Mouse (Mus musculus) kidney, embryonic 16.5 days (tissue): ENCODE data around the gene Shc4. TPM values are rescaled to one million over a fixed set of nuclear protein-coding genes. Genes with fewer than 3 reads are reported as not detected.
A peak's percentile ranks its signal among the peaks of the same experiment; 100 is the strongest.

Source experiments
- ATAC-seq: fragments of 200-750 bp; cut with Nextera tagmentation; 2 replicates; pipeline ENCODE4 v1.8.0; 2017; ENCODE audit warnings: moderate TSS enrichment; ENCODE audit not compliant: low FRiP score, low TSS enrichment
- H3K27ac ChIP-seq: fragments of 300-500 bp; sonication (generic); 2 replicates; pipeline ENCODE4 v1.5.1; 2014; ENCODE audit warnings: low read length
- H3K27me3 ChIP-seq: fragments of 300-500 bp; sonication (generic); 2 replicates; pipeline ENCODE4 v1.6.1; 2014; ENCODE audit warnings: low read length, control low read depth, mixed read lengths; ENCODE audit not compliant: insufficient read depth
- H3K36me3 ChIP-seq: fragments of 300-500 bp; sonication (generic); 2 replicates; pipeline ENCODE4 v1.6.1; 2014; ENCODE audit warnings: low read length, control low read depth, mixed read lengths; ENCODE audit not compliant: insufficient read depth
- H3K4me1 ChIP-seq: fragments of 300-500 bp; sonication (generic); 2 replicates; pipeline ENCODE4 v1.6.1; 2014; ENCODE audit warnings: low read length, control low read depth, mixed read lengths; ENCODE audit not compliant: insufficient read depth
- H3K4me2 ChIP-seq: fragments of 300-500 bp; sonication (generic); replicated peaks from 2 replicates; pipeline ENCODE4 v1.6.1; 2014; ENCODE audit warnings: low read depth, low read length
- H3K4me3 ChIP-seq: fragments of 300-500 bp; sonication (generic); 2 replicates; pipeline ENCODE4 v1.5.1; 2014; ENCODE audit warnings: mild to moderate bottlenecking, low read length
- H3K9ac ChIP-seq: fragments of 300-500 bp; sonication (generic); replicated peaks from 2 replicates; pipeline ENCODE4 v1.6.1; 2014; ENCODE audit warnings: low read length
- H3K9me3 ChIP-seq: fragments of 300-500 bp; sonication (generic); 2 replicates; pipeline ENCODE4 v1.6.1; 2016; ENCODE audit warnings: low read length, control low read depth
- WGBS: fragments of 180-500 bp; shearing (Covaris S2); extraction: QIAGEN DNeasy Blood & Tissue Kit; methylation state at CpG from one replicate; pipeline ENCODE4 v1.1.7; 2014; 5-methylcytosine and 5-hydroxymethylcytosine counted together
- polyA plus RNA-seq: library from polyadenylated mRNA; unstranded; fragments of >200 nt; fragmentation: Nextera tagmentation; extraction: Ambion mirVana; gene quantifications from 2 replicates; pipeline ENCODE4 v1.2.1, GENCODE M21; 2015

Gene Shc4
- polyA plus RNA-seq, 1 experiment from 2014 or later = 1.1 TPM

GRCm38 (mm10) chr2:125594072-125594471, 129.9 kb downstream of the Shc4 start:
- H3K27me3 ChIP-seq = no peaks in the 10 kb centered on the region
- 65% methylated on average over 6 of the region's 6 CpGs for WGBS
- peak; percentile 9; the same call in 1 of the 2 replicates for ATAC-seq

DNA sequence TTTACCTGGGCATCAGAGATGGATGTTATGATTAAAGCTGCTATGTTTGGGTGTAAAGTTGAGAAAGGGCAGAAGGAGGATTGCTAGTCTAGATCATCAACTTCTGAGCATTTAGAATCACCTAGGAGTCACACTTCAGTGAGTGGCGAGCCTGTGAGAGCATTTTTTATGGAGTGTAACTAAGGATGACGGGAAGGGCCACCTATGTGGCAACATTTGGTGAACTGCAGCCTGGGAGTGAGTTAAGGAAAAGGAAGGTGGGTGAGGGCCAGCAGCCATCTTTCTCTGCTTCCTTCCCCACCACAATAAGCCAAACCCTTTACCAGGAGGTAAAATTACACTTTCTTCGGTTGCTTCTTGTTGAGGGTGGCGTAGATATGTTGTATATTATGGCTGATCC, 132.1 kb downstream of the Shc4 start:
- H3K27me3 ChIP-seq = no peaks in the 10 kb centered on the region
- WGBS = 67% methylated on average over 4 of the region's 4 CpGs
- H3K36me3 ChIP-seq = peaks cover 46% of the 10 kb centered on the region
- ATAC-seq = no peak
- no peak overlapping the region for H3K4me3 ChIP-seq
- no peaks in the 10 kb centered on the region for H3K9me3 ChIP-seq
- H3K27ac ChIP-seq = no peak overlapping the region
- H3K9ac ChIP-seq = no peak overlapping the region
- H3K4me2 ChIP-seq = no peak overlapping the region
- H3K4me1 ChIP-seq = no peaks in the 10 kb centered on the region

More at GRCm38 (mm10) chr2:125594072-125594471, 129.9 kb downstream of the Shc4 start:
- no peaks in the 10 kb centered on the region for H3K4me1 ChIP-seq
- H3K4me3 ChIP-seq = no peak overlapping the region
- H3K9me3 ChIP-seq = no peaks in the 10 kb centered on the region
- H3K27ac ChIP-seq = no peak overlapping the region
- H3K36me3 ChIP-seq = peaks cover 34% of the 10 kb centered on the region
- no peak overlapping the region for H3K4me2 ChIP-seq
- H3K9ac ChIP-seq = no peak overlapping the region

GRCm38 (mm10) chr2:125589287-125589686, 134.7 kb downstream of the Shc4 start:
- WGBS = 95% methylated on average over 12 of the region's 12 CpGs
- Histone ChIP-seq H3K9ac (no peak overlapping the region), H3K4me2 (no peak overlapping the region), H3K4me3 (no peak overlapping the region), H3K4me1 (no peaks in the 10 kb centered on the region), H3K36me3 (peaks cover 48% of the 10 kb centered on the region), H3K27ac (no peak overlapping the region), H3K9me3 (no peaks in the 10 kb centered on the region), H3K27me3 (no peaks in the 10 kb centered on the region)
- no peak for ATAC-seq

GRCm38 (mm10) chr2:125581081-125581480, 142.9 kb downstream of the Shc4 start:
- Histone ChIP-seq H3K4me3 (no peak overlapping the region), H3K9me3 (no peaks in the 10 kb centered on the region), H3K4me1 (no peaks in the 10 kb centered on the region), H3K9ac (no peak overlapping the region), H3K36me3 (peaks cover 60% of the 10 kb centered on the region), H3K27ac (no peak overlapping the region), H3K4me2 (no peak overlapping the region), H3K27me3 (no peaks in the 10 kb centered on the region)
- 83% methylated on average over 5 of the region's 5 CpGs for WGBS
- no peak for ATAC-seq

GRCm38 (mm10) chr2:125577670-125578069, 146.3 kb downstream of the Shc4 start:
- peaks cover 58% of the 10 kb centered on the region for H3K36me3 ChIP-seq
- WGBS = 65% methylated on average over 4 of the region's 4 CpGs
- ATAC-seq = no peak

More at GRCm38 (mm10) chr2:125577670-125578069, 146.3 kb downstream of the Shc4 start:
- no peaks in the 10 kb centered on the region for H3K4me1 ChIP-seq
- H3K9me3 ChIP-seq = 0 out of 2 replicates have a peak, but pooled peaks cover 2% of the 10 kb centered on the region
- H3K27me3 ChIP-seq = no peaks in the 10 kb centered on the region
- no peak overlapping the region for H3K4me2 ChIP-seq
- H3K4me3 ChIP-seq = no peak overlapping the region
- H3K9ac ChIP-seq = no peak overlapping the region
- no peak overlapping the region for H3K27ac ChIP-seq

Other genes with a start within 250 kb of the Shc4 start
- 0.18 and 0.22 TPM in 2 replicates for gene Gm9913, start 219.1 kb downstream of the Shc4 start, polyA plus RNA-seq
- gene Fbn1, start 216.2 kb downstream of the Shc4 start, polyA plus RNA-seq = 15.2 and 15.5 TPM in 2 replicates
- 7.4 and 8.9 TPM in 2 replicates for gene Cep152, start 99.0 kb downstream of the Shc4 start, polyA plus RNA-seq
- 91.8 and 99.5 TPM in 2 replicates for gene Eid1, start 51.1 kb downstream of the Shc4 start, polyA plus RNA-seq
- 18.5 and 19.7 TPM in 2 replicates for gene Secisbp2l, start 58.7 kb upstream of the Shc4 start, polyA plus RNA-seq
- gene Galk2, start 135.0 kb upstream of the Shc4 start, polyA plus RNA-seq = 64.0 and 64.6 TPM in 2 replicates
- gene Cops2, start 135.0 kb upstream of the Shc4 start, polyA plus RNA-seq = 74.8 and 74.9 TPM in 2 replicates